In genomic region chr10:99425265-99425664, GRCm38 (mm10) we compare ENCODE assay signal across 20 mouse cellular contexts.
DNase-seq lines count a peak whose midpoint lies in the region; ATAC-seq and TF ChIP-seq lines count a peak whose summit lies in the region.
"Had no signal": no experiment of that assay in that cellular context is flagged by ENCODE, and none has a peak within 500 bp of the region (broad histone marks: within the 10 kb centered on the region; RNA-seq: fewer than 3 reads in every experiment).

No protein-coding gene starts in this region.

- no peaks in the 10 kb centered on the region for H3K36me3 ChIP-seq in kidney, postnatal 0 days (ENCODE audit: insufficient read depth, low read length)
- H3K36me3 ChIP-seq: embryonic facial prominence, embryonic 13.5 days; forebrain, embryonic 12.5 days; heart, embryonic 13.5 days; hindbrain, embryonic 13.5 days had no signal

- no peak for ATAC-seq in kidney, postnatal 0 days (replicated peaks; ENCODE audit: low FRiP score, low read depth)
- peak; percentile 89 for ATAC-seq in granulocyte monocyte progenitor cell, adult 5-6 weeks (replicated peaks; ENCODE audit: poor library complexity, severe bottlenecking)
- peak; percentile 86 for ATAC-seq in monocyte, adult 5-6 weeks (replicated peaks; ENCODE audit: insufficient number of reproducible peaks, low FRiP score, low TSS enrichment, poor library complexity, severe bottlenecking)
- ATAC-seq: forebrain, postnatal 0 days; hindbrain, postnatal 0 days had no signal

- no peak overlapping the region for H3K4me2 ChIP-seq in kidney, postnatal 0 days (ENCODE audit: low read length)
- H3K4me2 ChIP-seq: embryonic facial prominence, embryonic 13.5 days; forebrain, embryonic 12.5 days; heart, embryonic 13.5 days; hindbrain, embryonic 13.5 days had no signal

- no peak overlapping the region for H3K4me3 ChIP-seq in kidney, postnatal 0 days (replicated peaks; ENCODE audit: low read depth, low read length)
- H3K4me3 ChIP-seq: embryonic facial prominence, embryonic 13.5 days; forebrain, embryonic 12.5 days; heart, embryonic 13.5 days; hindbrain, embryonic 13.5 days had no signal

- no peak for TF ChIP-seq CTCF in kidney, postnatal 0 days (IDR thresholded peaks at IDR 0.05; ENCODE audit: low read depth)

- no peak overlapping the region for H3K27ac ChIP-seq in kidney, postnatal 0 days
- H3K27ac ChIP-seq: embryonic facial prominence, embryonic 13.5 days; forebrain, embryonic 12.5 days; heart, embryonic 13.5 days; hindbrain, embryonic 13.5 days; hindbrain, postnatal 0 days had no signal

- no peaks in the 10 kb centered on the region for H3K9me3 ChIP-seq in kidney, postnatal 0 days (replicated peaks; ENCODE audit: low read length)
- H3K9me3 ChIP-seq: embryonic facial prominence, embryonic 13.5 days; forebrain, embryonic 12.5 days; heart, embryonic 13.5 days; hindbrain, embryonic 13.5 days had no signal

- DNase-seq in kidney, postnatal 0 days (ENCODE audit: low spot score), result peak; percentile 25
- DNase-seq in kidney, postnatal 36 days, result no peak
- DNase-seq in lung, postnatal 36 days, result peak; percentile 35
- no peak for DNase-seq in lung, postnatal 14 days
- no peak for DNase-seq in cerebellum, adult 11 months
- DNase-seq in T-cell, adult 2 months (ENCODE audit: low spot score), result no peak
- DNase-seq: adrenal gland, postnatal 10 days; cerebellum, adult 11-12 months; cerebellum, adult 9-10 months; cerebellum, postnatal 25 days; forebrain, postnatal 0 days; gastrocnemius, postnatal 14 days; heart, postnatal 36 days had no signal

- 75% methylated on average over 4 of the region's 4 CpGs for WGBS in kidney, postnatal 0 days

- no peaks in the 10 kb centered on the region for H3K4me1 ChIP-seq in kidney, postnatal 0 days (replicated peaks; ENCODE audit: insufficient read depth, low read length)
- H3K4me1 ChIP-seq: forebrain, embryonic 12.5 days; heart, embryonic 13.5 days; hindbrain, embryonic 13.5 days had no signal

- H3K9ac ChIP-seq in kidney, postnatal 0 days (ENCODE audit: low read depth, low read length), result no peak overlapping the region
- H3K9ac ChIP-seq: embryonic facial prominence, embryonic 13.5 days; forebrain, embryonic 12.5 days; forebrain, postnatal 0 days; heart, embryonic 13.5 days; hindbrain, embryonic 13.5 days had no signal

- no peaks in the 10 kb centered on the region for H3K27me3 ChIP-seq in kidney, postnatal 0 days (ENCODE audit: insufficient read depth, low read length)
- H3K27me3 ChIP-seq: embryonic facial prominence, embryonic 13.5 days; forebrain, embryonic 12.5 days; heart, embryonic 13.5 days; hindbrain, embryonic 13.5 days had no signal

Comparison
In these comparisons a context has a peak if more than half of its experiments do, and no peak if none do; other contexts are left out.
1. DNase-seq: peak in kidney, postnatal 0 days (single experiment) and lung, postnatal 36 days (single experiment); none in kidney, postnatal 36 days (0 of 2), lung, postnatal 14 days (single experiment), cerebellum, adult 11 months (single experiment) and T-cell, adult 2 months (single experiment).